Mouse (Mus musculus) lung, embryonic 15.5 days (tissue): ENCODE results near the gene Tor1aip2. TPM values are rescaled to one million over a fixed set of nuclear protein-coding genes. Genes with fewer than 3 reads are reported as not detected.

ENCODE experiments used
- ATAC-seq: fragments of 200-750 bp; cut with Nextera tagmentation; 2 replicates; pipeline ENCODE4 v1.8.0; 2017; ENCODE audit warnings: moderate number of reproducible peaks, borderline replicate concordance; ENCODE audit not compliant: low FRiP score, low TSS enrichment; ENCODE audit errors: extremely low read depth
- H3K27ac ChIP-seq: fragments of 300-500 bp; sonication (generic); 2 replicates; pipeline ENCODE4 v1.5.1; 2015; ENCODE audit warnings: moderate library complexity, mild to moderate bottlenecking, inconsistent platforms
- H3K27me3 ChIP-seq: fragments of 300-500 bp; sonication (generic); 2 replicates; pipeline ENCODE4 v1.6.1; 2015; ENCODE audit warnings: inconsistent platforms
- H3K36me3 ChIP-seq: fragments of 300-500 bp; sonication (generic); 2 replicates; pipeline ENCODE4 v1.6.1; 2015; ENCODE audit warnings: inconsistent platforms
- H3K4me1 ChIP-seq: fragments of 300-500 bp; sonication (generic); 2 replicates; pipeline ENCODE4 v1.6.1; 2015; ENCODE audit warnings: inconsistent platforms
- H3K4me2 ChIP-seq: fragments of 300-500 bp; sonication (generic); 2 replicates; pipeline ENCODE4 v1.6.1; 2015; ENCODE audit warnings: inconsistent platforms, mild to moderate bottlenecking, moderate library complexity
- H3K4me3 ChIP-seq: fragments of 300-500 bp; sonication (generic); 2 replicates; pipeline ENCODE4 v1.5.1; 2015; ENCODE audit warnings: mild to moderate bottlenecking, inconsistent platforms
- H3K9ac ChIP-seq: fragments of 300-500 bp; sonication (generic); 2 replicates; pipeline ENCODE4 v1.6.1; 2015; ENCODE audit warnings: inconsistent platforms
- H3K9me3 ChIP-seq: fragments of 300-500 bp; sonication (generic); 2 replicates; pipeline ENCODE4 v1.6.1; 2016; ENCODE audit warnings: inconsistent platforms
- WGBS: fragments of 180-500 bp; shearing (Covaris S2); methylation state at CpG from one replicate; pipeline ENCODE4 v1.1.7; 2015; 5-methylcytosine and 5-hydroxymethylcytosine counted together
- polyA plus RNA-seq: library from polyadenylated mRNA; unstranded; fragments of >200 nt; fragmentation: Nextera tagmentation; extraction: Ambion mirVana; gene quantifications from 2 replicates; pipeline ENCODE4 v1.2.1, GENCODE M21; 2015

Tor1aip2 gene
- polyA plus RNA-seq: 105 and 110 TPM in 2 replicates

DNA sequence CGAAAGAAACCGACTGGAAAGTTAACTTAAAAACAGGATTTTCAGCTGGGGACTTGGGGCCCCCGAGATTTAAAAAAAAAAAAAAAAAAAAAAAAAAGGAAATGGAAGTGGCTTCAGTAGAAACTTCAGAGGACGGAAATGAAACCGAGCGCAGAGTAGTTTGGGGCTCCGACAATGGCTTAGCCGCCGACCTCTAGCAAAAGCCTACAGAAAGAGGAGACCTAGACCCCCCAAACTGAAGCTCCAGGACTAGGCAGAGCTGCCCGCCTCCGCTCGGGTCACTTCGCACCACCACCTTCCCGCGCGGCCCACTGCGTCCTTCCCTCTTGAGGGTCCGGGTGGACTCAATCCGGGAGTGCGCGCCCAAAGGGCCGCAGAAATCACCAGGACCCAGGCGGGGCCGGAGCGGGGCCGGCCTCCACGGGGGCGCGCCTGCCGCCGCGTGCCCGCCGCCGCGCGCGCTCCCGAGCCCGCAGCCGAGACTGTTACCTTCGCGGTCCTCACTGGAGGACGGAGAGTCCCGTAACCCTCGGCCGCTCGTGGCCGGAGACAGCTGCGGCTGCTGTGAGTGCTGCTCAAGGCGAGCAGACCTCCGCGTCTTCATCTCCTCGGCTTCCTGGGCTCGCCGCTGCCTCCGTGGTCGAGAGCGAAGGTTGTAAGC lies at the start of gene Tor1aip2:
Gene Tor1aip2 (plus strand): TSS at position 135 of the 661 bp plus-strand sequence.
- H3K9me3 ChIP-seq: no peaks in the 10 kb centered on the region
- H3K4me2 ChIP-seq: peak within 1 kb of the TSS; percentile 62
- peak; percentile 88 for ATAC-seq
- H3K27me3 ChIP-seq: no peaks in the 10 kb centered on the region
- H3K4me1 ChIP-seq: peaks cover 11% of the 10 kb centered on the region
- peak within 1 kb of the TSS; percentile 88 for H3K9ac ChIP-seq
- H3K4me3 ChIP-seq: peak within 1 kb of the TSS; percentile 88
- H3K27ac ChIP-seq: peak within 1 kb of the TSS; percentile 100
- H3K36me3 ChIP-seq: peaks cover 28% of the 10 kb centered on the region
- under 1% methylated on average over 59 of the region's 59 CpGs for WGBS

DNA sequence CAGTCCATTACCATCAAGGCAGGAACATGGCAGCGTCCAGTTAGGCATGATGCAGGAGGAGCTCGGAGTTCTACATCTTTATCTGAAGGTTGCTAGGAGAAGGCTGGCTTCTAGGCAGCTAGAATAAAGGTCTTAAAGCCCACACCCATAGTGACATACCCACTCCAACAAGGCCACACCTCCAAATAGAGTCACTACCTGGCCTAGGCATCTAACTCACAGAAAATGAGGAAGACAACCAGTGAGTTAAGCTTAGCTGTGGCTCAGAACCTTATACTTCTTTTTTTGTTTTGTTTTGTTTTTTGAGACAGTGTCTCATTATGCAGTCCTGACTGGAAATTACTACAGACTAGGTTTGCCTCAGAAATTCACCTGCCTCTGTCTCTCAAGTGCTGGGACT lies 47.6 kb upstream of the Tor1aip2 start:
- no peaks in the 10 kb centered on the region for H3K27me3 ChIP-seq
- 73% methylated on average over 2 of the region's 2 CpGs for WGBS
- H3K27ac ChIP-seq: no peak overlapping the region
- H3K9ac ChIP-seq: no peak overlapping the region
- H3K9me3 ChIP-seq: no peaks in the 10 kb centered on the region
- no peak for ATAC-seq
- H3K4me2 ChIP-seq: no peak overlapping the region
- H3K4me1 ChIP-seq: no peaks in the 10 kb centered on the region
- H3K36me3 ChIP-seq: no peaks in the 10 kb centered on the region
- no peak overlapping the region for H3K4me3 ChIP-seq

DNA sequence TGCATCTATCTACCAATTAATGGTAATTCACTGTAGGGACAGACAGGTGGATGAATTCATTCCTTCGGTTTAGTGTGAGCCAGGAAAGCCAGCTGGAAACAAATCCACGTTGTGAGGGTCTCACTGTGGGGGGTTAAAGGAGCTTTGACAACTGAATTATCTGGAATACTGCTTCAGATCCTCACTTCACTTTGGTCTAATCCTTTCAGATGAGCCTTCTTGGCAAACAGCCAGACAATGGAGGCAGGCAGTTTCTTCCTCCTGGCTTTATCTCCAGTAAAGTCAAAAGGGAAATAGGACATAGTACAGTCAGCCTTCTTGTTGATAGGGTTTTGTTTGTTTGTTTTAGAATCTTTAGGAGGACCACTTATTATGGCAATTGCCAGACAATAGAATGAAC lies 45.8 kb upstream of the Tor1aip2 start:
- Histone ChIP-seq H3K9me3 (no peaks in the 10 kb centered on the region), H3K4me3 (no peak overlapping the region), H3K36me3 (no peaks in the 10 kb centered on the region), H3K9ac (no peak overlapping the region), H3K4me1 (no peaks in the 10 kb centered on the region), H3K4me2 (no peak overlapping the region), H3K27ac (no peak overlapping the region), H3K27me3 (no peaks in the 10 kb centered on the region)
- ATAC-seq: no peak
- 14% methylated on average over 2 of the region's 2 CpGs for WGBS

DNA sequence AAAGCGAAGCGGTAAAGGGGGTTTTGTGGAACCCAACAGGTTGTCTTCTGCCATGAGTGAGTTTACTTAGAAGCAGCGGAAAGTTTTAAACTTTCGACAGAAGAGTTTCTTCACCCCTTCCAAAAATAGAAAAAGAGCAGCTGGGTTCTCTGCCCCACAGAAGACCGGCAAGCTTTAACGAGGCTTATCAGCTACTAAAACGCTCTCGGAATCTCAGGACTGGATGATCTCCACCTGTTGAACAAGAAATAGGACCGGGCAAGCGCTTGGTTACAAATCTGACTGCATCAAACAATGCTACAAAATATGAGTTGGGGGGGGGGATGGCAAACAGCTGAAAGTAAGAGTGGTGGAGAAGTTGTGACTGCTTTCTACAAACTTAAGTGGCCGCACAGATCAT lies 44.8 kb upstream of the Tor1aip2 start:
- Histone ChIP-seq H3K9ac (no peak overlapping the region), H3K9me3 (no peaks in the 10 kb centered on the region), H3K27me3 (no peaks in the 10 kb centered on the region), H3K27ac (no peak overlapping the region), H3K4me2 (no peak overlapping the region), H3K4me3 (no peak overlapping the region), H3K4me1 (no peaks in the 10 kb centered on the region), H3K36me3 (no peaks in the 10 kb centered on the region)
- ATAC-seq: no peak
- 30% methylated on average over 11 of the region's 11 CpGs for WGBS

DNA sequence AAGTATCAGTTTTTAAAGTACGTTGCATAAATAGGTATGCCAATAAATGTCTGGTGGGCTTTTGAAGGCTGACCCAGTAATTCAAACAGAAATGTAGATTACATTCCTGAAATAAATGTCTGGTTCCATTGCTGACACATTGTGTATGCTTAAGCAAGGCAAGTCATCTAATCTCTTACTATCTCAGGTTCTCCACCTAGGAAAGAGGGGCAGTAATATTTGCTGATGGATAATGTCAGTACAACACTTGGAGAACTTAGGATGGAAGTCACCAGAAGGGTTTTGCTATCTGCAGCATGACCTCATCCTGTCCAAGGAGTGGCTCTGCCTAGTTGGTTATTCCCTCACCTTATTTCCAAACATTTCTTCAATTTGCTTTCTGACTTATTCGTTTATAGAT lies 40.7 kb upstream of the Tor1aip2 start:
- H3K9me3 ChIP-seq: no peaks in the 10 kb centered on the region
- whole genome bisulfite sequencing: 50% methylated on average over 2 of the region's 2 CpGs
- H3K9ac ChIP-seq: no peak overlapping the region
- H3K4me3 ChIP-seq: no peak overlapping the region
- no peaks in the 10 kb centered on the region for H3K27me3 ChIP-seq
- no peak overlapping the region for H3K27ac ChIP-seq
- H3K4me2 ChIP-seq: no peak overlapping the region
- ATAC-seq: no peak
- H3K4me1 ChIP-seq: no peaks in the 10 kb centered on the region
- H3K36me3 ChIP-seq: no peaks in the 10 kb centered on the region

DNA sequence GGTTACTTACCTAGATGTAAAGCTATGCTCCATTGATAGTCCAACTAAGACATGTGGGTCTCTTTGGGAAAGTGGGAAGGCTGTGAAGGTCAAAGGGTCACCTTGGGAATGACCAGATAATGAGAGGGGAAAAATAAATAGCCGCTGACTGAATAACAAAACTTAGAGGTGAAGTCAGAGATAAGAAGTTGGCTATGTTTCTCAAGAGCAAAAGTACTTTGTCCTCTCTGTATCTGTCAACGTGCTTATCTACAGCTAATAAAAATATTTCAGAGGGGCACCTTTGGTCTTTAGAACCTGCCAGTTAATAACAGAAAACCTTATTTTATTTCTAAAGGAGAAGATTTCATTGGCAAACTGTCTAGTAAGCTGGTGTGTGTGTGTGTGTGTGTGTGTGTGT lies 39.6 kb upstream of the Tor1aip2 start:
- ATAC-seq: no peak

DNA sequence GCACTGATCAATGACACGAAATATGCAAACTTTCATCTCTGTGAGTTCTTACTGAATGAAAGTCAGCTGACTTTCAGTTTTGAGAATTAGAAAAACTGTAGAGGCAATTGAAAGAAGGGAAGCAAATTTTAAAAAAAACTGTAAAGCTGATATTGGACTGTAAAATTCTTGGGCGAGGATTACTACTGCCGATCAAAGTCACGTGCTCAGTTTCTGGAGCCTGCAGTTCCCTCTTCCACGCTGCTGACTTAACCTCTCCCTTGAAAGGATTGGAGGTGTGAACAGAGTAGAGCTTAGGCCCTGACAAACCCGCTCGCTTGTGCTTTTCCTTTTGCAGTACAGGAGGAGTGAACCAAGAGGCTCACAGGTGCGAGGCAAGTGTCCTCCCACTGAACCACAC lies 32.8 kb upstream of the Tor1aip2 start:
- no peak overlapping the region for H3K27ac ChIP-seq
- H3K4me2 ChIP-seq: no peak overlapping the region
- no peaks in the 10 kb centered on the region for H3K4me1 ChIP-seq
- H3K27me3 ChIP-seq: no peaks in the 10 kb centered on the region
- WGBS: 79% methylated on average over 8 of the region's 8 CpGs
- H3K36me3 ChIP-seq: peaks cover 19% of the 10 kb centered on the region
- no peaks in the 10 kb centered on the region for H3K9me3 ChIP-seq
- H3K9ac ChIP-seq: no peak overlapping the region
- no peak for ATAC-seq
- H3K4me3 ChIP-seq: no peak overlapping the region

More for the DNA sequence above, 39.6 kb upstream of the Tor1aip2 start:
- 15% methylated on average over 2 of the region's 2 CpGs for WGBS
- H3K9ac ChIP-seq: no peak overlapping the region
- no peaks in the 10 kb centered on the region for H3K36me3 ChIP-seq
- H3K4me3 ChIP-seq: no peak overlapping the region
- H3K9me3 ChIP-seq: no peaks in the 10 kb centered on the region
- no peak overlapping the region for H3K4me2 ChIP-seq
- no peak overlapping the region for H3K27ac ChIP-seq
- no peaks in the 10 kb centered on the region for H3K4me1 ChIP-seq
- H3K27me3 ChIP-seq: no peaks in the 10 kb centered on the region

DNA sequence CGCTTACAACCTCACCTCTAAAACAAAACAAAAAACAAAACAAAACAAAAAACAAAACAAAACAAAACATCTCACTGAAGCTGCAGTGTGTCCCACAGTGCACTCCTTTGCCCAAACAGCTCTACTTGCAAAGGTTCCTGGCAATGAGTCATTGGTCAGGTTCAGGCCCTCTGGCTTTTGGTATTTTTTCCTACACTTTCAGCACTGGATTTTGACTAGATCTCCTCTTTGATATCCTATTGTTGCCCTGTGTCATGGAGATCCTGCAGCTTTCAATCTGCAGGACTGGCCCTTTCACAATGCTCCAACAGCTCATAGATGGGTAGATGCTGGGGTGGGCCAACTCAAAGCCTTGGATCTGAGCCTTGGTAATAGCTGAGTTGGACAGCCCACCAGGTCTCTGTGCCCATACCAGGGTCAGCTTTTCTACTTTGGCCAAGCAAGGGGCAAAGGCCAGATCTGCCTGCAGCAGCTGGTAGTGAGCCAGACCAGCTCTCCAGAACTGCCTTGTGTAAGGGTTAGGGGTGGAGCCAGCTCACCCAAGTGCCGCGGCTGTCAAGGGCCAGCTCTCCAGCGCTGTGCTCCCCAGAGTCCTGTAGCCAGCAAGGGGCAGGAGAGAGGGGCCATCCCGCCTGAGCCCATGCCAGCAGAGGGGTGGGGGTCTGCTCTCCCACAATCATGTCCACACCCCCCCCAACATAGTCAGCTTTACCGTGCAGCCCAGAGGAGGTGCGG lies 31.8 kb upstream of the Tor1aip2 start:
- Histone ChIP-seq H3K36me3 (peaks cover 25% of the 10 kb centered on the region), H3K27me3 (no peaks in the 10 kb centered on the region), H3K27ac (no peak overlapping the region), H3K9ac (no peak overlapping the region), H3K4me3 (no peak overlapping the region), H3K4me2 (no peak overlapping the region), H3K9me3 (no peaks in the 10 kb centered on the region), H3K4me1 (no peaks in the 10 kb centered on the region)
- WGBS: 77% methylated on average over 7 of the region's 7 CpGs
- peak; percentile 27; the same call in 1 of the 2 replicates for ATAC-seq

DNA sequence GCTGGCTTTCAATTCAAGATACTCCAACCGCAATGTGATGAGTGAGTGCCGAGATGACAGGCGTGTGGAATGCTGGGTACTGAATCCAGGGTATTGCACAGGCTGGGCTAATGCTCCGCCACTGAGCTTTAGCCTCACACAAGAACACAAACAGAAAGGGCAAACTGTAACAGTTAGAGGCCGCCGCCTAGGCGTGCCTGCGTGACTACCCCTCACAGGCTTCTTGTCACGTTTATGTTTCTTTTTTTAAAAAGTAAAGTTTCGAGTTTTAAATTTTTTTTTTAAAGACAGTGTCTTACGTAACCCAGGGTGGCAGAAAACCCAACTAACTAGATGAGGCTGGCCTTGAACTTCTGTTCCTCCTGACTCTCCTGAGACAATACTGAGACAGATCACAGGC lies 29.3 kb upstream of the Tor1aip2 start:
- Histone ChIP-seq H3K36me3 (peaks cover 33% of the 10 kb centered on the region), H3K4me3 (no peak overlapping the region), H3K9ac (no peak overlapping the region), H3K27me3 (no peaks in the 10 kb centered on the region), H3K9me3 (no peaks in the 10 kb centered on the region), H3K27ac (no peak overlapping the region), H3K4me2 (no peak overlapping the region), H3K4me1 (no peaks in the 10 kb centered on the region)
- 87% methylated on average over 11 of the region's 11 CpGs for WGBS
- ATAC-seq: no peak

DNA sequence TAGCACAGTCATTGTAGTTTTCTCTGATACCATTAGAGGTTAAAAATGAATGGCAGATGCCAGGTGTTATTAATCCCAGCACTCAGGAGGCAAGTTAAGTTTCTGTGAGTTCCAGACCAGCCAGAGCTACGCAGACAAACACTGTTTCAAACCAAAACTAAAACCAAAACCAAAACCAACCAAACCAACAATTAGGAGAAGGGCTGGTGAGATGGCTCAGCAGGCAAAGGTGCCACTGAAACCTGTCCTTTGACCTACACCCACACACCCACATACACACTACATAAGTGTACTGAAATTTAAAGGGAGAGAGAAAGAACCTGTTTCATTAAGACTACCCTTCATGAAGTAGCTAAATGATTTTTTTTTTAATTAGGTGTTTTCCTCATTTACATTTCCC lies 26.2 kb upstream of the Tor1aip2 start:
- no peaks in the 10 kb centered on the region for H3K27me3 ChIP-seq
- ATAC-seq: no peak
- WGBS: 96% methylated on average over 1 of the region's 1 CpGs
- no peaks in the 10 kb centered on the region for H3K4me1 ChIP-seq
- no peaks in the 10 kb centered on the region for H3K9me3 ChIP-seq
- H3K36me3 ChIP-seq: peaks cover 46% of the 10 kb centered on the region
- no peak overlapping the region for H3K4me3 ChIP-seq
- no peak overlapping the region for H3K9ac ChIP-seq
- no peak overlapping the region for H3K4me2 ChIP-seq
- no peak overlapping the region for H3K27ac ChIP-seq

DNA sequence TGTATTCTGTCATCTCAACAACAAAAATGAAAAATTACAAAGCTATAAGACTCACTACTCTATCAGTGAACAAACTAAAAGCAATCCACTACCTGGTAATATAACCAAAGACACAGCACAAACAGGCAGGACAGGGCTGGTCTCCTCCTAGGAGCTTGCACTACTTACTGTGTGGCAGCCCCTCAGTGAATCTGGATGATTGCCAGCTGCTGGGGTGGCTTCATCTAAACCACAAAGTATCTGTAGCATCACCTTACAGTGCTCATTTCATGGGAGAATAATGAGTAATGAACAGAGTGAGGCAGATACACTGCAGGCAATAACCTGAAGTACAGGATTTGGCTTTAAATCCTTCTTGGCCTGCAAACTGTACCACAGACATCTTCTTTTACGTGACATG lies 15.4 kb upstream of the Tor1aip2 start:
- Histone ChIP-seq H3K27me3 (no peaks in the 10 kb centered on the region), H3K4me2 (no peak overlapping the region), H3K36me3 (peaks cover 46% of the 10 kb centered on the region), H3K9ac (no peak overlapping the region), H3K9me3 (no peaks in the 10 kb centered on the region), H3K27ac (no peak overlapping the region), H3K4me1 (no peaks in the 10 kb centered on the region), H3K4me3 (no peak overlapping the region)
- 88% methylated on average over 1 of the region's 1 CpGs for WGBS
- no peak for ATAC-seq

DNA sequence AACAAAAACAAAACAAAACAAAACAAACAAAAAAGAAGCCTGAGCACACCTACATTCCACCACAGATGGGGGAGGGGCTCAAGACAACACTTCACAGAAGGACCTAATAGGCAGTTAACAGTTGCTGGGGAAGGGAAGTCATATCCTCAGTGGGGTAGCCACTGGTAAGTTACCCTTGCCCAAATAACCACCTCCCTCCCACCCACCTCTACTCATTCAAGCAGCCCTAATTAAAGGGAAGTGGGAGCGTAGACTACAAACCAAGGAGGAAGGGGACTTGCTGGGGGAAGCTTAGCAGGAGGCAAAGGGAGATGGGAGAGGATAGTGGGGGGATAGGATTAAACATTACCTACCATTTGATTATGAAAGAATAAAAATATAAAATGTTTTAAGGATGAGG lies 14.8 kb upstream of the Tor1aip2 start:
- no peak for ATAC-seq
- 100% methylated on average over 1 of the region's 1 CpGs for WGBS
- H3K4me3 ChIP-seq: no peak overlapping the region
- H3K9me3 ChIP-seq: no peaks in the 10 kb centered on the region
- no peaks in the 10 kb centered on the region for H3K4me1 ChIP-seq
- no peaks in the 10 kb centered on the region for H3K27me3 ChIP-seq
- no peak overlapping the region for H3K9ac ChIP-seq
- H3K27ac ChIP-seq: no peak overlapping the region
- peaks cover 43% of the 10 kb centered on the region for H3K36me3 ChIP-seq
- no peak overlapping the region for H3K4me2 ChIP-seq
